Mouse (Mus musculus): Measurements from ENCODE around the gene Zbtb16.

DNA sequence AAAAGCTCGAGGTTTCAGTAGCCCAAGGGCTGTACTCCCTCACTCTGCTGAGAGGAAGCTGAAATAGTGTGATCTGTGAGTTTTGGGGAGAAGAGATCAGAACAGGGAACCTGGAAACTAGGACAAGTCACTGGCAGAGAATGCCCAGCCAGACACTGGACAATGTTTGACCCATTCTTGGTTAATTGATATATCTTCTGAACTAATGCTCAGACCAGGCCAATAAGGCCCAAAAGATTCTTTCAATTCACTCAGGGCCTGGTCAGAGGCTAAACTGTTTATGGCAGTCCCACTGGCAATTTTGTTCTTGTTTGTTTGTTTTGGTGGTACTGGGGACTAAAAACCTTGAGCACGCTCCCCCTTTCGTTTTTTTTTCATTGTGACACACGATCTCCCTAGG, 87.8 kb downstream of the Zbtb16 start:
- TF ChIP-seq CTCF (IDR thresholded peaks at IDR 0.05; ENCODE audit: borderline replicate concordance, control insufficient read depth, extremely low read depth, insufficient read depth, low read length, poor library complexity): no peak
- TF ChIP-seq POLR2A (IDR thresholded peaks at IDR 0.05; ENCODE audit: control insufficient read depth, extremely low read depth, insufficient read depth, low read length, poor library complexity): no peak

Measured in thymus, adult 2 months (tissue).